Mouse (Mus musculus): ENCODE results near the gene Sptan1.
A peak's percentile ranks its signal among the peaks of the same experiment; 100 is the strongest.

The Sptan1 gene

DNA sequence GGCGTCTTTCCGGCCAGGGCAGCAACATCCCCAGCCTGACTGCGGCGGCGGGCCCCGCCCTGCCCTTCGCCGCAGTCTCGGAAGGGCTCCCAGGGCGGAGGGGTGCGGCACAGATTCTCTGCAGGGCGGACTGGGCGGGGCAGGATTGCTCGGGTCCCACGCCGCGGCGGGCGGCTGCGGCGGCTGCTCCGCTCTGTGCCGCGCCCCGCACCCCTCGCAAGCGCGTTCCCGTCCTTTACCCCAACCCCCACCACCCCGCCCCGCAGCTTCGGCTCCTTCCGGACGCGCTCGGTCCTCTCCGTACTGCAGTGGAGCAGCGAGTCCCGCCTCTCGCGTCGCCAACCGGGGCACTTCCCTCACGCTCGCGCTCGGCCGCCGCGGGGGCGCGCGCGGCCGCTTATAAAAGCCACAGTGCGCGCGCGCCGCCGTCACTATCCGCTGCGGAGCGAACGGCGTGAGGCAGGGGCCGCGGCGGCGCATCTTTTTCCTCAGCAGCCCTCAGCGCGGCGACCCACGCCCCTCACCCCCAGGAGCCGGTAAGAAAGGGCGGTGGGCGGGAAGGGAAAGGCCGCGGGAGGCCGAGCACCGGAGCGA, at the start of gene Sptan1:
Sptan1 (plus strand) TSS at position 311 of the 594 bp plus-strand sequence.
- DNase-seq: peak; percentile 97

DNA sequence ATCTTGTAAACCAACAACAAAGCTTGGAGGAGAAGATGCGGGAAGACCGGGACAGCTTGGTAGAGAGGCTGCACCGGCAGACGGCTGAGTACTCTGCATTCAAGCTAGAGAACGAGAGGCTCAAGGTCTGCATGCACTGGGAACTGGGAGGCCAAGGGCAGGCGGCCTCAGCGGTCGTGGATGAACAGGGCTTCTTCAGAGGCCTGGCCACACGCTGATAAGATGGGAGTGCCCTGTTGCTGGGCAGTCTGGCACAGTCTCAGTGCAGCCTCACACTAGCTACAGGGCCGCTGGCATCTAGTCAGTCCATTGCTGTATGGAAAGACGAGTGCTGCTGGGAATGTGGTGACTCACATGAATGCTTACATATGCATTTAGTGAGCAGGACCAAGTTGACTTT, 47.7 kb upstream of the Sptan1 start:
- no peak for DNase-seq

DNA sequence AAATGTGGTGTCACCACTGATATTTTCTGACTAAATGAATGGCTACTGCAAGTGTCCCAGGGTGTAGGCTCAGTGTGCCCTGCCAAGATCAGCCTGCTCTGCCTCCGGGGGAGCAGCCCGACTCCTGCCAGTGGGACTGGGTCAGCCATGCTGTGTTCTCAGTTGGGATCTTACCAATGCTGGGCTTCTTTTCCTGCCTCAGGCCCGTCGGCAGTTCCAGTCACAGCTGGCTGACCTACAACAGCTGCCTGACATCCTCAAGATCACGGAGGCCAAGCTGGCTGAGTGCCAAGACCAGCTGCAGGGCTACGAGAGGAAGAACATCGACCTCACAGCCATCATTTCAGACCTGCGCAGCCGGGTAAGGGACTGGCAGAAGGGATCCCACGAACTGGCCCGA, 43.3 kb upstream of the Sptan1 start:
- peak; percentile 39 for DNase-seq

DNA sequence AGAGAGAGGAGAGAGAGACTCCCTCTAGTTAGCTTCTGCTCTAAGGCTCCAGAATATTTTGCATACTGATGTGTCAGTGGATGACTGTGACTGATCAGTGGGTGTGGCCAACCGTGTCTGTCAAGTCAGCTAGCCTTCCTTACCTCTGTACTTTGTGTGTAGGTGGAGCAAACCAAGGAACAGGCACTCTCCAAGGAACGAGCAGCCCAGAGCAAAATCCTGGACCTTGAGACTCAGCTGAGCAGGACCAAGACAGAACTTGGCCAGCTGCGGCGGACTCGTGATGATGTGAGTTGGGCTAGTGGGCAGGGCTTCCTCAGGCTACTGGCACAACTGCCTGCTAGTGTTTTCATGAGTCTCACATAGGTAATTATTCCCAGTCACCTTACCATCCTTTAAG, 38.8 kb upstream of the Sptan1 start:
- DNase-seq: no peak

DNA sequence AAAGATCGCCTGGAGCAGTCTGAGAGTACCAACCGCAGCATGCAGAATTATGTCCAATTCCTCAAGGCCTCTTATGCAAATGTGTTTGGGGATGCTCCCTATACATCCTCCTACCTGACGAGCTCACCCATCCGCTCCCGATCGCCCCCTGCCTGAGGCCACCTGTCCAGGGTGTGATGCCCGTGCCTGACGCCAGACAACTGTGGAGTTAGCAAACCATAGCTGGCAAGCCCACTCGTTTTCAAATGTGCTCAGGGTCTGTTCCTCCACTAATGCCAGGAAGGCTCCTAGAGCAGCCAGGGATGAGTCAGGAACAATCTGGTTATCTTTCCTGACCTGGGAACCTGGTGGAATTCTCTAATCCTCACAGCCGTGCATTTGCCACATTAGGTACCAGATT, 34.9 kb upstream of the Sptan1 start:
- peak; percentile 96 for DNase-seq

DNA sequence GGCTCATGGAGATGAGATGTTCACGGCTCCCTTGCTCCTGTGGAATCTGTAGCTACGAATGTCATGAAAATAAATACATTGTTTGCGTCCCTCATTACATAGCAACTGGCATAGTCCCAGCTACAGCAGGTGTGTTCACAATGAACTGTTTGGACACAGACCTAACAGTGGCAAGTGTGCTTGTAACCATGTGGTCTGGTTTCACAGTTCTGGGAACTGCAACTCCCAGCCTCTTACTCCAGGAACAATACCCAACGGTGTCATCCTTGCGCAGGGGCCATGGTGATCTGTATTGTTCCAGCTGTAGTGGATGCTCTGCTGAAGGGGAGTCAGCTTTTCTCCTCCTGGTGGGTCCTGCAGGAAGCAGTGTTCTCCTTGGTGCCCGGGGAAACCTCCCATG, 34.2 kb upstream of the Sptan1 start:
- DNase-seq: no peak

DNA sequence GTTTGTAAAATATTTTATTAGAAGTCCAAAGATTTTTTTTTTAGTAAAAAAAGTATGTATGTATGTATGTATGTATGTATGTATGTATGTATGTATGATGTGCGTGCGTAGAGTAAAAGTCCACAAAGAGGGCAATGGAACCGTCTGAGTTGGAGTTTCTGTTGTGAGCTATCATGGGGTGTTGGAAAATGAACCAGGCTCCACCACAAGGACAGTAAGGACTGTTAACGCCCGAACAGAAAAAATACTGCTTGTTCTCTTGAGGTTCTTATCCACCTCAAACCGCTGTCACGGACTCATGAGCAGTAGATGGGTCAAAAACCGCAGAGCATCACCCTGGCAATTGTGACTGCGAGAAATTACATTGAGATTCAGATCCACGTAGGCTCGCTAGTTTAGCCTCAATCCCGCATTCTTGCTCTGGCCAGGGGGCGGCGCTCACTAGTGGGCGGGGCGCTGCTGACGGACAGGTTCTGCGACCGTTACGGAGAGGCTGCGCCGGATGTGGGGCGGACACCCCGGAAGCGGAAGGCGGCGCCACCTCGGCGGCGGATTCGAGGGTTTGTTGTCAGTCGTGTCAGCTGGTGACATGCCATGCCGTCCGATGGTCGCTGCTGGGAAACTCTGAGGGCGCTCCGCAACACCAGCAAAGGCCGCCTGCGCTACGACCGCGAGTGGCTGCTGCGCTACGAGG, 30.3 kb upstream of the Sptan1 start, which contains the start of gene Gle1:
Gle1 (plus strand) TSS at position 521 of the 694 bp plus-strand sequence.
- peak; percentile 93 for DNase-seq

DNA sequence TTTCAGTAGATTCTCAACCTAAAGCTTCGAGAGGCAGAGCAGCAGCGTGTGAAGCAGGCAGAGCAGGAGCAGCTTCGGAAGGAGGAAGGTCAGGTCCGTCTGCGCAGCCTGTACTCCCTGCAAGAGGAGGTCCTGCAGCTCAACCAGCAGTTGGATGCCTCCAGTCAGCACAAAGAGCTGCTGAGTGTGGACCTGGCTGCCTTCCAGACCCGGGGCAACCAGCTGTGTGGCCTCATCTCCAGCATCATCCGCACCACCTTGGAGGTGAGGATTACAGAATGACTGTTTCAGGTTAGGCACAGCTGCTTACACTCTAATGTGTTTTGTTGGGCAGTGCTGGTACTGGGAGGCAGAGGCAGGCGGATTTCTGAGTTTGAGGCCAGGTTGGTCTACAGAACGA, 25.3 kb upstream of the Sptan1 start:
- DNase-seq: no peak

DNA sequence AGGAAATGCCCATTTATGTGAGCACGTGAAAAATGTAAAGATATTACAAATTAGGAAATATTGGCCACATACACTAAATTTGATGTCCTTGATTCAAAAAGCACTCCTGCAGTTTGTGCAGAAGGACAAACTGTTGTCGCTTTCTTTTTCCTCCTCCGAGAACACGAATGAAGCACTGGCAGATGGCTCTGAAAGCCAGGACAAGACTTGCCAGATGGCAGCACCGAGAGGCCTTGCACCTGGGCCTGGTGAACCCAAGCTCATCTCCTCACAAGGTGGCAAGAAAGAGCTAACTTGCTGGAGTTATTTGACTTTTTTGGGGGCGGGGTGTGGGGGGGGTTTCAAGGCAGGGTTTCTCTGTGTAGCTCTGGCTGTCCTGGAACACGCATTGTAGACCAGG, 24.5 kb upstream of the Sptan1 start:
- DNase-seq: no peak

DNA sequence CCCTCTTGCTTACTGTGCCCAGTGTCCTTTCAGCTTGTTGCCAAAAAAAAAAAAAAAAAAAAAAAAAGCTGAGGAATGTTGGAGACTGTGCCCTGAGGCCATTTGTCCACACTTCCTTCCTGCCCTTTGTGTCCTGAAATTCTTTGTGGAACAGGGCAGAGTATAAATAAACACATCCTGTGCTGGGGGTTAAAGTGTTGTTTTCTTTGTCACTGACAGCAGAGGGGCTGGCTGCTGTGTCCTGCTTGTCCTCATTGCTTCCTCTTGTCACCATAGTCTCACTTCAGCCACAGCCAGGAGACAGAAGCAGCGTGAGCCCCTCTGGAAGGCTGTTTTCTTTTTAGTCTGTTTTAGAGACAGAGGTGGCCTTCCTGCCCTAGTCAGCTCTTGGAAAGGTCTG, 20.6 kb upstream of the Sptan1 start:
- no peak for DNase-seq

DNA sequence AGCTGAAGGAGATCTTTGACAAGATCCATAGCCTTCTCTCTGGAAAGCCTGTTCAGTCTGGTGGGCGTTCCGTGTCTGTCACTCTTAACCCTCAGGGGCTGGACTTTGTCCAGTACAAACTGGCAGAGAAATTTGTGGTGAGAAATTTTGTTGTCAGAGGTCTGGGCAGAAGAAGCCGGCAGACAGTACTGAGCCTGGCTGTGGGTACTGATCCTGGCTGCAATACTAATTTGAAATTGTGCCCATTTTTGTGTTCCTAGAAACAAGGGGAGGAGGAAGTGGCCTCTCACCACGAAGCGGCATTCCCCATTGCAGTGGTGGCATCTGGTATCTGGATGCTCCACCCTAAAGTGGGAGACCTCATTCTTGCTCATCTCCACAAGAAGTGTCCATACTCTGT, 16.5 kb upstream of the Sptan1 start:
- DNase-seq: no peak

DNA sequence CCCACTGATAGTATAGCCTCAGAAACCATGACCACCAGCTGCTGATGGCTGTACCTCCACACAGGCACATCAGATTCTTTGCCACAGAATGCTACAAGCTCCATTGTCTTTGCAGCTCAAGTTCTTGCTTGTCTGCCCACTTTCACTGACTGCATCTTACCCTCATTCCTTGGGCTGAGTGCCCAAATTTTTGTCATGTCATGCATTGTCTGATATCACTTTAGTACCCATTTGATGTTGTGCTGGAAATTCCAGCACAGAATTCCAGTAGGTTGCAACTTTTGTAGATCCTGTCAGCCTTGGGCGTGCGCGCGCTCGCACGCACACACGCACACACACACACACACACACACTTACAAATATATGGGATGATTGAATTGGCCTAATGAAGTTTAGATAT, 4.1 kb upstream of the Sptan1 start:
- DNase-seq: no peak

DNA sequence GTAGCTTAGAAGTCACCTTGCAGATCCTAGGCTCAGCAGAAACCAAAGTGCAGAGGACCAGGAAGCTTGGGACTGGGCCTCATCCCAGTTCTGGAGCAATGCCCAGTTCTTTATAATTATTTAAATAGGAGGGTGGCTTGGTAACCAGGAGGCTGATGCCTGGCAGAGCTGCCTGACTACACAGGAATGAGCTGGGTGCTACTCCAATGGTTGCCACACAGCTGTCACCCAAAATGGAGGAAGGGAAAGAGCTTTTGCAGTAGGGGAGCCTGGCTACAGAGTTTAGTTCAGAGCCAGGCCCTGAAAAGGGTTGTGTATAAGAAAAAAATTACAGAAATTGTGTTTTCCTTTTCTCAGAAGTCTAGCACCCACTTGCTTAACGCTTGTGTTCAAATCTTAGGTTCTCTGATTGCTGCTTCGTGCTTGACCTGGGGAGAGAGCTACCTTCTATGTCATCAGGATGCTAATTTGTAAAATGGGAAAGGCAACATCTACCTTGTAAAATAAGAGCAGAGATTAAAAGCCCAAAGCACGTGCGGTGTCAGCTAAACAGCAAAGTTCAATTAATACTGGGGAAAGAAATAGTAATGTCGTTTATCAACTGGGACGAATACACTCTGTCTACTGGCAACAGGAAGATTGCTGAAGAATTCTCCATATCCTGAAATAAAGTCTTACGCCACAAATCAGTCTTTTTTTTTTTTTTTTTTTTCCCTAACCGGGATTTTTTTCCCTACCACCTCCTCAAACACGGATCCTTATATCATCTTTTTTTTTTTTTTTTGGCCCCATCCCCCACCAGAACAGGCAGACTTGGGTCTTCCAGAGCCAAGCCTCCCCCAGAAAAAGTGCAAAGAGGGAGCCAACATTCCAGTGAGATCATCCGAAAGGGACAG, 758 bp upstream of the Sptan1 start:
- DNase-seq: peak; percentile 40

DNA sequence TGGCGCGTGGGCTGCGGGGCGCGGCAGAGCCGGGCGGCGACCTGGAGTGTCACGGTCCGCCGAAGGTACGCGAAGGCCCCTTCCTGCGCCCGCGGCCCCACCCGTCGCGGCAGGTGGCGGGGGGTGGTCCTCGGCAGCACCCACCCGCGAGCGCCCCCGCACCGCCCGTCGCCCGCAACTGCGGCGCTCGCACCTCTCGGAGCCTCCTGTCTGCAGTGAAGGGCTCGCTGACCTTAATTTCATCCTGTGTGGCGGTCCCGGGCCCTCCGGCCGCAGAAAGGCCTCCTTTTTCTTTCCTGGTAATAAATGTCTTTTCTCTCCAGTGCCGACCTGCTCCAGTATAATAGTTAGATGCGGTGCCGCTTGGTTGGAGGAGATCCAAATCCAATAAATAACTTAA, 546 bp downstream of the Sptan1 start:
- DNase-seq: peak; percentile 60

DNA sequence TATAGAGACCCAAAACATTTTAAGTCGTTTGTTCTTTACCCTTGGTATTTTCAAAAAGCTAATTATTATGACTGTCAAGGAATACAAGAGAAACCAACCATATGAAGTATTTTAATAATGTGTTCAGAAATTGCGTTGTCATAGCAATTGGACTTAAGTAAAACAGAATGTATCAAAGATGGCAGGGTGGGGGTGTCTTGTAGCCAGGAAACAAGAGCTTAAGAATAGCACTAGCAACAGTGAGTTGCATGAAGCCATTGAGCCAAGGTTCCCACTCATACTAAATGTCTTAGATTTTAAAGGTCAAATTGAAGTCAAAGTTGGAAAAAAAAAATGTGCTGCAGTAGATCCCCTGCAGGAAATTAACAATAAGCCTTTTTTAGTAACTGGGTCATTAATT, 1.5 kb downstream of the Sptan1 start:
- DNase-seq: no peak

DNA sequence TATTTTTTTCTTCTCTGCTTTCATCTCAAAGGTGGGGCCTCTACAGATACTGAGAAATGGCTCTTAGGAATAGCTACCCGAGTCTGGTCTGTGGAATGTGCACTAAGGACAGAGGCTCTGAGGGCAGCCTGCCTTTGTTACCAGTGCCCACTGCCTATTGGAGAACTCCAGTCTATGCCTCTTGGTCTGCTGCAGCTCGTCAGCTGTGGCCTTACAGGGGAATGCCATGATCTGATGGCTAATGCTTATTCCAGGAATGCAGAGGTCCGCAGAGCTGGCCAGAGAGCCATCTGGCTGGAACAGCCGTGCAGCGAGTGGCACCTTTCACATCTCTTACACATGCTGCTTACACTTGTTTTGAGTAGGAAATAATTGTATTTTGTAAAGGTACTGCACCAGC, 2.4 kb downstream of the Sptan1 start:
- no peak for DNase-seq

DNA sequence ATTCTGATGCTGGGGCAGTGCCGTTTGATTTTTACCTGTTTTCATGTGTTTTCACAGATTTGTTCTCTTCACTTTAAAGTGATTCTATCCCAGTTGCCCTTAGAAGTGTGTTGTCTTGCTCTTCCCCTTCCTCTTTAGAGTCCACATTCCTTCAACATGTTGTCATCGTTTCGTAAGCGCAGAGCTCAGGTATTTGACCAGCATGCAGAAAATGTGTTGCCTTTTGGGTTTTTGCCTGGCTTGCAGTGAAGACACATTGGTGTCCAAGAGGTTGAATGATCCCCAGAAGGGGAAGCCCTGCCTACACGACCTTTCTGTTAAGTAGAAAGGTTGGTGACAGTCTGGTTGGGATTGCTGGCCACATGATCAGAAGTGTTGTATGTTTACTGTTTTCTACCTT, 3.3 kb downstream of the Sptan1 start:
- no peak for DNase-seq

DNA sequence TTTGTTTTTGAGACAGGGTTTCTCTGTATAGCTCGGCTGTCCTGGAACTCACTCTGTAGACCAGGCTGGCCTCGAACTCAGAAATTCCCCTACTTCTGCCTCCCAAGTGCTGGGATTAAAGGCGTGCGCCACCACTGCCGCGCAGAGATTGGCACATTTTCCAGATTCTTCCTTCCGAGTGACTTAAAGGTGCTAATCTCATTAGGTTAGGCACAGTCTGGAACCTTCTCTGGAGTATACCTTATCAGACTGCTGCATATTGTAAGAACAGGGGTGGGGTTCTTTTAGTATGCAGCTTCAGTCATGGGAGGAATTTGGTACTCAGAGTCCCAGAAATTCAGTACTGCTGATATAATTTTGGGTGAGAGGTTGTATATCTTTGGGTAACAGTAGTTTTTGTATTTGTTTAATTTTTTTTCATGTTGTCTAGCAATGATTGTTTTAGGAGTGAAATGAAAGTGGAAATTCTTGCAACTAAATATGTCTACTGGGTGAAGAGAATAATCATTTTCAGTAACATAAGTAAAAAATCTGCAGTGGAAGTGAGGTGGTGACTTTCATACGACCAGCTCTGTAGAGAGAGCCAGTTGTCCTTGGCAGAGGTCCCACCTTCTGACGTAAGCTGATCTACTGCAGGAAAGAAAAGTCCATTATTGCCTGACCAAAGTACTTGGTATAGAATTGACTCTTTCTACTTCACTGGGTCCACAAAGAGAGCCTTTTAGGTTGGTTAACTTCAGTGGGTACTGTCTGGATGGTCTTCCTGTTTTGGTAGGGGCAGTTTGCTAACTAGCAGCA, 6.7 kb downstream of the Sptan1 start:
- peak; percentile 67 for DNase-seq

DNA sequence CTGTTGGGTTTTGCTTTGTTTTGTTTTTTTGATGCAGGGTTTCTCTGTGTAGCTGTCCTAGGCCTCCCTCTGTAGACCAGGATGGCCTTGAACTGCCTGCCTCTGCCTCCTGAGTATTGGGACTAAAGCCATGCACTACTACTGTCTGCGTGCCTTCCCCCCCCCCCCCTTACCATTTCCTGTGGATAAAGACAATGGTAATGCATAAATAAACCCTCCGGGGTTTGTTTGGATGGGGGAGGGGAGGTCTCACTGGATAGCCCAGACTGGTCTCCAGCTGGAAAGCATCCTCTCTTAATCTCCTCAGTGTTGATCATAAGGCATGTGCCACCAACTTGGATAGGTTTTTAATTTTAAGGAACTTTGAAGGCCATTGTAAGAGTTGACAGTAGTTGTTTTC, 8.2 kb downstream of the Sptan1 start:
- no peak for DNase-seq

DNA sequence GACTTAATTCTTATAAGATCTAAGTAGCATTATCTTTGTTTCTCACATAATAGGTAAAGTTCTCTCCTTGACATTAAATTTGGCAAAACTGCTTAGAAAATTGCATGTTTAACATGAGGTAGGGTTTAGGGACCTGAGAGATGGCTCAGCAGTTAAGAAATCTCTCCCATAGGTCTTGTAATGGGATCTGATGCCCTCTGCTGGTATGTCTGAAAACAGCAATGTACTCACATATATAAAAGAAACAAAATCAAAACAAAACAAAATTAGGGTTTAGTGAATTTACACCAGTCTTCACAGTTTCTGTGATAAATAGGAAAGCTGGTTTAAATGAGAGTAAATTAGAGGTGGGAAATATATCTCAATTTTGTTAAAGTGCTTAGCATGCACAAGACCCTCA, 11.9 kb downstream of the Sptan1 start:
- peak; percentile 49 for DNase-seq

DNA sequence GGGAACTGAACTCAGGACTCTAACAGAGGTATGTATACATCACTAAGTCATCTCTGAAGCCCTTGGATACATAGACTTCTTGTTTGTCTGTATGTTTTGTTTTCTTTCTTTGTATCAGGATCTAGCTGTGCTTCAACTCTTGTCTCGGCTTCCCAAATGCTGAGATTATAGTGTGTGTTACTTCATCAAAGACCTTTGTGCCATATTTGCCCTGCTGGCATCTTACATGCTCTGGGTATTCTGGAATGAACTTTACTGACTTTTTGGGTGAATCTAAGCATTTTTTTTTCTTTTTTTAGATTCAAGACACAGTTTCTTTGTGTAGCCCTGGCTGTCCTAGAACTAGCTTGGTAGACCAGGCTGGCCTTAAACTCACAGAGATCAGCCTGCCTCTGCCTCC, 15.3 kb downstream of the Sptan1 start:
- DNase-seq: no peak

DNA sequence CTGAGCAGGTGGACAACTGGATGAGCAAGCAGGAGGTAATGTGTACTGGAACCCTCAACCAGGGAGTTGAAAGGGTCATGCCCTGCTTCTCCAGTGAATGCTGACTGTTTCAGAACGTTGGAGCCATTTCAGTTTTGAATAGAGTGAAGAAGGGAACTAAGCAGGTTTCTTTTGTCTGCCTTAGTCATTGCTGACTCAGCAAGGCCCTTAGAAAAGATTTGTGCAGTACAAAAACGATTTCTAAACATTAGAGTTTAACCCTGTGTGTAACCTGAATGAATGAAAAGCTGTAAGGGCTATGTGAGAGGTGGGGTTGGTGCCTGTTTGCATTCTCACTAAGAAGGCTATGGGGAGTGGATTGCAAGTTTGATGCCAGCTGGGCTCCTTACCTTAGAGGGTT, 26.6 kb downstream of the Sptan1 start:
- no peak for DNase-seq

DNA sequence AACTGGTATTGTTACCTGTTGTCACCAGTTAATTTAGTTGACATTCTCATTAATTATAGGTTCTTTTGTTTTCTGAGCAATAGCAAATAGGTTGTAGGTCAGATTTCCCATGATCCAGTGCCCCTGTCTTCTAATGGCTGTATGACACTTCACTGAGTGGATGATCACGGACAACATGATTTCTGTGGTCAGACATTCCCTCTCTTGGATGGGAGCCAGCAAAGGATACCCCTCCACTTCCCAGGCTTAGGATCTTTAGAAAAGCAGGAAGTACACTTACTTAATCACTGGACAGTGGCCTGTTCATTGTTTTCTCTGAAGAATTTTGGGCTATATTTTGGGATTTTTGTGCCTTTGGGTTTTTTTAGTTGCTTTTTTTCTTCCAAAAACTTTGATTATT, 43.7 kb downstream of the Sptan1 start:
- DNase-seq: no peak
